Mouse (Mus musculus) ES-Bruce4 (cell line): ENCODE results near the gene Acsbg2. TPM values are rescaled to one million over a fixed set of nuclear protein-coding genes. Genes with fewer than 3 reads are reported as not detected.

Experiments
- H3K27ac ChIP-seq: 2 replicates; pipeline ENCODE4 v1.5.1; 2012; ENCODE audit warnings: low read length, inconsistent platforms; ENCODE audit not compliant: insufficient read depth
- H3K27me3 ChIP-seq: 2 replicates; pipeline ENCODE4 v1.6.1; 2012; ENCODE audit warnings: mild to moderate bottlenecking, low read length, inconsistent platforms; ENCODE audit not compliant: control insufficient read depth, poor library complexity, insufficient read depth, severe bottlenecking
- H3K36me3 ChIP-seq: 2 replicates; pipeline ENCODE4 v1.6.1; 2012; ENCODE audit warnings: inconsistent platforms, mild to moderate bottlenecking, low read length, moderate library complexity; ENCODE audit not compliant: control insufficient read depth, poor library complexity, insufficient read depth, severe bottlenecking
- H3K4me1 ChIP-seq: one replicate; pipeline ENCODE4 v1.8.1; 2011; ENCODE audit warnings: low read length; ENCODE audit not compliant: control insufficient read depth, insufficient read depth
- H3K4me3 ChIP-seq: 2 replicates; pipeline ENCODE4 v1.5.1; 2011; ENCODE audit warnings: low read depth, mild to moderate bottlenecking, low read length
- H3K9ac ChIP-seq: 2 replicates; pipeline ENCODE4 v1.6.1; 2012; ENCODE audit warnings: low read depth, mild to moderate bottlenecking, inconsistent platforms; ENCODE audit not compliant: poor library complexity, severe bottlenecking
- H3K9me3 ChIP-seq: replicated peaks from 2 replicates; pipeline ENCODE4 v1.6.1; 2012; ENCODE audit warnings: mild to moderate bottlenecking, low read length, inconsistent platforms; ENCODE audit not compliant: control insufficient read depth, poor library complexity, insufficient read depth, severe bottlenecking
- CTCF ChIP-seq: IDR thresholded peaks from one replicate; pipeline ENCODE4 v1.8.1; 2011; ENCODE audit warnings: low read depth, low read length
- EP300 ChIP-seq: IDR thresholded peaks from 2 replicates; pipeline ENCODE4 v1.6.1; 2011; ENCODE audit warnings: low read depth, low read length; ENCODE audit not compliant: insufficient read depth
- POLR2A ChIP-seq: IDR thresholded peaks from one replicate; pipeline ENCODE4 v1.8.1; 2011; ENCODE audit warnings: low read length; ENCODE audit not compliant: insufficient read depth
- polyA plus RNA-seq: library from polyadenylated mRNA; stranded (reverse); fragments of >200 nt; gene quantifications from 2 replicates; pipeline ENCODE4 v1.2.4, GENCODE M21; 2011; ENCODE audit warnings: low read depth; ENCODE audit not compliant: missing spikeins, insufficient read depth, insufficient read length

Acsbg2 gene
- polyA plus RNA-seq, 1 experiment, result 0.46 TPM

DNA sequence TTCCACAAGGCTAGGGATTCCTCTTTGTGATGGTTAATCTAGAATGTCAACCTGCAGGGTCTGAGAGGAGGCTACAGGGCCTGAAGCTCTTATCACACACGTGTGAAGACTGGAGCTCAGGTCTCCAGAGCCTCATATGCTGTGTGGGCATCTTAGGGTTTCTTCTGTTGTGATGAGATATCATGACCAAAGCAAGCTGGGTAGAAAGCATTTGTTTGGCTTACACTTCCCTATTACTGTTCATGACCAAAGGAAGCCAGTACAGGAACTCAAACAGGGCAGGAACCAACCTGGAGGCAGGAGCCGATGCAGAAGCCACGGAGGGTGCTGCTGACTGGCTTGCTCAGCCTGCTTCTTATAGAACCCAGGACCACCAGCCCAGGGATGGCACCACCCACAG, 18.8 kb downstream of the Acsbg2 start:
- TF ChIP-seq EP300 (no peak), POLR2A (no peak), CTCF (no peak)
- no peak overlapping the region for H3K27ac ChIP-seq

DNA sequence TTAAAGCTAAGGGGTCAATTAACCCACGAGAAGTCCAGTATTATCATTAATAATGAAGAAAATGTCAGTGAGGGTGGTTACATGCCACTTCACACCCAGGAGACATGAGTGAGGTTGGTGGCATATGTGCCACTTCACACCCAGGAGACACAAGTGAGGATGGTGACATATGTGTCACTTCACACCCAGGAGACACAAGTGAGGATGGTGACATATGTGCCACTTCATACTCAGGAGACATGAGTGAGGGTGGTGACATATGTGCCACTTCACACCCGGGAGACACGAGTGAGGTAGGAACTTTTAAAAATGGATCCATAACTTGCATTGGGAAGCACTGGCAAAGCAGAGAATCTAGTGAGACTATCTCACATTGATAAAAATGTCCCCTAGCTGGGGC, 23.1 kb downstream of the Acsbg2 start:
- Histone ChIP-seq H3K4me3 (no peak overlapping the region), H3K4me1 (peaks cover 5% of the 10 kb centered on the region), H3K9me3 (no peaks in the 10 kb centered on the region), H3K27ac (no peak overlapping the region), H3K9ac (no peak overlapping the region), H3K36me3 (no peaks in the 10 kb centered on the region), H3K27me3 (no peaks in the 10 kb centered on the region)
- TF ChIP-seq CTCF (no peak), POLR2A (no peak), EP300 (no peak)

More for the DNA sequence above, 18.8 kb downstream of the Acsbg2 start:
- Histone ChIP-seq H3K4me3 (no peak overlapping the region), H3K27me3 (no peaks in the 10 kb centered on the region), H3K4me1 (no peaks in the 10 kb centered on the region), H3K9me3 (no peaks in the 10 kb centered on the region), H3K9ac (no peak overlapping the region), H3K36me3 (no peaks in the 10 kb centered on the region)

DNA sequence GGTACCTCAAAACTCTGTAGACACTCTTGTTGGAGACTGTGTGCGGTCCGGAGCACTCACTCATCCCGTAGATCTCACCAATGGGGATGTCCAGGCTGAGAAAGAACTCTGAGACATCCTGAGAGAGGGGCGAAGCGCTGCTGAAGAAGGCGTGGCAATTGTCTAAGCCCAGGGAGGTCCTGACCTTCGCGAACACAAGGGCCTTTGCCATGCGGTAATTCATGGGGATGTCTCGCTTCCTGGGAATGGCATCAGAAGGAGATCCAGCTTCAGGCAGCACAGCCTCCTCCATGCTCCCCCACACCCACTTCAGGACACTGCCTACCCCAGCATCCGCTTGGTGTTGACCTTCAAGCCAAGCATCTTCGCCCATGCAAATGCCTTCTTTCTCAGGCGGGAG, 24.5 kb downstream of the Acsbg2 start:
- Histone ChIP-seq H3K4me1 (peaks cover 5% of the 10 kb centered on the region), H3K4me3 (no peak overlapping the region), H3K9me3 (no peaks in the 10 kb centered on the region), H3K27ac (no peak overlapping the region), H3K9ac (no peak overlapping the region), H3K27me3 (no peaks in the 10 kb centered on the region), H3K36me3 (no peaks in the 10 kb centered on the region)
- TF ChIP-seq POLR2A, result no peak
- no peak for TF ChIP-seq CTCF
- TF ChIP-seq EP300, result no peak

DNA sequence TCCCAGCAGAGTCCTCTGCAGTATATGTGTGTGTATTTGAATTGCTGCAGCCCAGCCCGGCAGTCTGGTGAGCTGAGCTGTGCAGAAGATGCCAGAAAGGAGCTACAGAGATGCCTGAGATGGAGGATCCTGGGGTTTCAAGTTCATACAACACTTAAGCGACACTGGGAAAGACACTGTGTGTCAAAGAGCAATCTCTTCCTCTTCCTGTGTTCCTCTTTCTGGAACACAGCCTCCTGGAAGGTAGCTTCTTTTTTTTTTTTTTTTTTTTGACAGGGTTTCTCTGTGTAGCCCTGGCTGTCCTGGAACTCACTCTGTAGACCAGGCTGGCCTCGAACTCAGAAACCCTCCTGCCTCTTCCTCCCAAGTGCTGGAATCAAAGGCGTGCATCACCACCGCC, 25.5 kb downstream of the Acsbg2 start:
- Histone ChIP-seq H3K27me3 (no peaks in the 10 kb centered on the region), H3K27ac (no peak overlapping the region), H3K4me1 (peaks cover 5% of the 10 kb centered on the region), H3K9me3 (no peaks in the 10 kb centered on the region), H3K9ac (no peak overlapping the region), H3K4me3 (no peak overlapping the region), H3K36me3 (no peaks in the 10 kb centered on the region)
- TF ChIP-seq EP300 (no peak), CTCF (no peak), POLR2A (no peak)

DNA sequence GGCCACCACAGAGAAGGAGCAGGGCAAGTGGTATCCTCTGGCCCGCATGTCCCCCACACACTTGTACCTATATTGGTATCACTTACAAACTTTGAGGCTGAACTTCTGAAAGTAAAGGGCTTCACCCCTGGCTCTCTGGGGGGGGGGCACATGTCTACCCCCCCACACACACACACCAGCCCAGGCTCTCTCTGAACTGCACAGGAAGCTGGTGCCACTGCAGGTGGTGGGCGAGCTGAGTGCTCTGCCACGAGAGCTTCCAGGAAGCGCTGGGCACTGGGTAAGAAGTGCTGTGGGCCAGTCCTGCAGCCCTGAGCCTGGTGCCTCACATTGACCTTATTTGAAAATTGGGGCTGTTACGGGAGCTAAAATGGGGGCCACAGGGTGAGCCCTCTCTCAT, 30.6 kb downstream of the Acsbg2 start:
- no peaks in the 10 kb centered on the region for H3K27me3 ChIP-seq
- H3K9ac ChIP-seq, result no peak overlapping the region
- no peak overlapping the region for H3K4me3 ChIP-seq
- no peak overlapping the region for H3K27ac ChIP-seq
- no peaks in the 10 kb centered on the region for H3K9me3 ChIP-seq
- TF ChIP-seq POLR2A, result no peak
- TF ChIP-seq CTCF, result no peak
- no peak for TF ChIP-seq EP300
- H3K4me1 ChIP-seq, result no peaks in the 10 kb centered on the region
- H3K36me3 ChIP-seq, result no peaks in the 10 kb centered on the region

DNA sequence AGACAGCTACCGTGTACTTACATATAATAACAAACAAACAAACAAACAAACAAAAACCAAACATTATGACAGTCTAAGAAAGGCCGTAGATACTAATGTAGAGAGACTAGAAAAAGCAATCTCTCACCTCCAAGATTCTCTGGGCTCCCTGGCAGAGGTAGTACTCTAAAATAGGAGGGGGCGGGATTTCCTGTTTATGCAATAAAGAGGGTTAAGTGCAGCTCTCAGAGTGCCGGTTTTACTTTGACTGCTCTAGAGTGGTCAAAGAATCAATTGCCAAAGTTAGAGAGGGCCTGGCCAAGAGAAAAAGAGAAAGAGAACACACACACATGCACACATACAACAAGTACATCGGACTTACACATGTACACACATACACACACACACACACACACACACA, 32.1 kb downstream of the Acsbg2 start:
- no peak overlapping the region for H3K27ac ChIP-seq
- TF ChIP-seq EP300 (no peak), CTCF (no peak), POLR2A (no peak)
- no peak overlapping the region for H3K4me3 ChIP-seq
- H3K36me3 ChIP-seq, result no peaks in the 10 kb centered on the region
- H3K4me1 ChIP-seq, result no peaks in the 10 kb centered on the region
- H3K9ac ChIP-seq, result no peak overlapping the region
- no peaks in the 10 kb centered on the region for H3K9me3 ChIP-seq
- H3K27me3 ChIP-seq, result no peaks in the 10 kb centered on the region

DNA sequence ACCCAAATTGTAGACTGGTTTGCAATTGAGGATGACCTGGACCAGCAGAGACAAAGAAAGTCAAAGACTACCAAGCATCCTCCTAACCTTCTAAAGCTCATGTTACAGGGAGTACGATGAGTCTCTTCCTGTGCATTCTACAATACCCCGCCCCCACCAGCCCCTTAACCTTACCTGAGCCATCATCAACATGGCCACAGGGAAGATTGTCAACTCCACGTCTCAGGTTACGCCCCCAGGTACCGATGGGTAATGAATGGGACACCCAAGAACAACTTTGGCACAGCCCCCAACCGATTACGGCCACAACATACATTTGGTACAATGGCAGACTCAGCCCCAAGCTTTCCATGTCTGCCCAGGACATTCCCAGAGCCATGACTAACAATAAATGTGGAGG, 33.7 kb downstream of the Acsbg2 start:
- TF ChIP-seq EP300 (peak; percentile 92), POLR2A (no peak)

More for the DNA sequence above, 33.7 kb downstream of the Acsbg2 start:
- Histone ChIP-seq H3K9ac (no peak overlapping the region), H3K27ac (peak overlapping the region; percentile 43; the same call in 1 of the 2 replicates), H3K4me3 (no peak overlapping the region), H3K36me3 (no peaks in the 10 kb centered on the region), H3K27me3 (no peaks in the 10 kb centered on the region), H3K4me1 (no peaks in the 10 kb centered on the region), H3K9me3 (no peaks in the 10 kb centered on the region)
